Mouse (Mus musculus) MEL (cell line): ENCODE measurements around the gene Ccdc71.

Experiments used
- CHD2 ChIP-seq: IDR thresholded peaks from 2 replicates; pipeline ENCODE4 v1.6.1; 2011; ENCODE audit warnings: low read length, improper control_type of control experiment
- CTCF ChIP-seq, 3 experiments: IDR thresholded peaks in 2 of 3; conservative IDR thresholded peaks in 1 of 3; 2 replicates each; pipeline ENCODE4 v1.5.1; 2011 to 2012; ENCODE audit warnings: low read length in 3 of 3, low read depth in 2 of 3, mild to moderate bottlenecking in 2 of 3, improper control_type of control experiment in 1 of 3, inconsistent platforms in 1 of 3, mixed read lengths in 1 of 3, moderate library complexity in 1 of 3; ENCODE audit not compliant: control insufficient read depth in 1 of 3, insufficient read depth in 1 of 3, poor library complexity in 1 of 3, severe bottlenecking in 1 of 3
- EP300 ChIP-seq, 2 experiments: IDR thresholded peaks; 2 replicates each; pipeline ENCODE4 v1.6.1; 2011; ENCODE audit warnings: improper control_type of control experiment in 2 of 2, low read length in 2 of 2, low read depth in 1 of 2, mild to moderate bottlenecking in 1 of 2
- MAFK ChIP-seq: IDR thresholded peaks from 2 replicates; pipeline ENCODE4 v1.6.1; 2011; ENCODE audit warnings: low read depth, mild to moderate bottlenecking, low read length, improper control_type of control experiment, borderline replicate concordance
- MAX ChIP-seq: IDR thresholded peaks from 2 replicates; pipeline ENCODE4 v1.6.1; 2011; ENCODE audit warnings: low read length, improper control_type of control experiment
- MXI1 ChIP-seq: IDR thresholded peaks from 2 replicates; pipeline ENCODE4 v1.6.1; 2011; ENCODE audit warnings: mild to moderate bottlenecking, low read depth, low read length, improper control_type of control experiment
- POLR2A ChIP-seq, 2 experiments: IDR thresholded peaks; 2 replicates each; pipeline ENCODE4 v1.6.1; 2011 to 2012; ENCODE audit warnings: low read length in 2 of 2, mild to moderate bottlenecking in 2 of 2, control low read depth in 1 of 2, improper control_type of control experiment in 1 of 2, low read depth in 1 of 2, moderate library complexity in 1 of 2; ENCODE audit not compliant: control insufficient read depth in 1 of 2, insufficient read depth in 1 of 2, poor library complexity in 1 of 2
- POLR2AphosphoS2 ChIP-seq: IDR thresholded peaks from 2 replicates; pipeline ENCODE4 v1.6.1; 2011; ENCODE audit warnings: low read length, improper control_type of control experiment
- RCOR1 ChIP-seq: IDR thresholded peaks from 2 replicates; pipeline ENCODE4 v1.6.1; 2012; ENCODE audit warnings: low read depth, mild to moderate bottlenecking, inconsistent platforms, low read length, improper control_type of control experiment
- SIN3A ChIP-seq: IDR thresholded peaks from 2 replicates; pipeline ENCODE4 v1.6.1; 2012; ENCODE audit warnings: low read length, improper control_type of control experiment, inconsistent platforms

- peak; percentile 63 for TF ChIP-seq RCOR1
- peak; percentile 69; the same call in 1 of the 2 replicates for TF ChIP-seq POLR2AphosphoS2
- no peak for TF ChIP-seq MAX
- peak; percentile 89 for TF ChIP-seq SIN3A
- peak in 1 of 2 experiments; percentile 57; a peak in 2 of 4 replicates for TF ChIP-seq EP300 (IDR thresholded peaks at IDR 0.05; ENCODE audit: low read depth in 1 of 2, low read length in 2 of 2)
- peak; percentile 10 to 79; a peak in 3 of 4 replicates for TF ChIP-seq POLR2A (IDR thresholded peaks at IDR 0.05; ENCODE audit: control insufficient read depth in 1 of 2, insufficient read depth in 1 of 2, low read depth in 1 of 2, low read length in 2 of 2, poor library complexity in 1 of 2)
- no peak for TF ChIP-seq CTCF (IDR thresholded peaks at IDR 0.05 in 2 of 3, conservative IDR thresholded peaks at IDR 0.05 in 1 of 3; ENCODE audit: control insufficient read depth in 1 of 3, insufficient read depth in 1 of 3, low read depth in 2 of 3, low read length in 3 of 3, poor library complexity in 1 of 3, severe bottlenecking in 1 of 3)
- peak; percentile 94 for TF ChIP-seq CHD2
- TF ChIP-seq MXI1: peak; percentile 42; the same call in 1 of the 2 replicates
- no peak for TF ChIP-seq MAFK
Measured at GRCm38 (mm10) chr9:108460319-108461178, at the start of gene Ccdc71.
